Mouse (Mus musculus) forebrain, embryonic 16.5 days (tissue): Measurements from ENCODE around the gene Chrna4. TPM values are rescaled to one million over a fixed set of nuclear protein-coding genes. Genes with fewer than 3 reads are reported as not detected.

Experiments
- ATAC-seq: fragments of 200-750 bp; cut with Nextera tagmentation; 2 replicates; pipeline ENCODE4 v1.8.0; 2017; ENCODE audit warnings: mild to moderate bottlenecking, moderate library complexity
- H3K27ac ChIP-seq: fragments of 300-500 bp; sonication (generic); 2 replicates; pipeline ENCODE4 v1.5.1; 2014; ENCODE audit warnings: low read length, control low read depth
- H3K27me3 ChIP-seq: fragments of 300-500 bp; sonication (generic); replicated peaks from 2 replicates; pipeline ENCODE4 v1.6.1; 2014; ENCODE audit warnings: low read length; ENCODE audit not compliant: control insufficient read depth, insufficient read depth
- H3K36me3 ChIP-seq: fragments of 300-500 bp; sonication (generic); 2 replicates; pipeline ENCODE4 v1.6.1; 2014; ENCODE audit not compliant: control insufficient read depth, insufficient read depth
- H3K4me1 ChIP-seq: fragments of 300-500 bp; sonication (generic); replicated peaks from 2 replicates; pipeline ENCODE4 v1.6.1; 2014; ENCODE audit warnings: low read length; ENCODE audit not compliant: control insufficient read depth, insufficient read depth
- H3K4me2 ChIP-seq: fragments of 300-500 bp; sonication (generic); 2 replicates; pipeline ENCODE4 v1.6.1; 2014; ENCODE audit warnings: mild to moderate bottlenecking, low read length, control low read depth
- H3K4me3 ChIP-seq: fragments of 300-500 bp; sonication (generic); replicated peaks from 2 replicates; pipeline ENCODE4 v1.5.1; 2014; ENCODE audit warnings: mild to moderate bottlenecking, low read length, control low read depth
- H3K9ac ChIP-seq: fragments of 300-500 bp; sonication (generic); replicated peaks from 2 replicates; pipeline ENCODE4 v1.6.1; 2014; ENCODE audit warnings: low read depth, low read length, control low read depth
- H3K9me3 ChIP-seq: fragments of 300-500 bp; sonication (generic); 2 replicates; pipeline ENCODE4 v1.6.1; 2016; ENCODE audit warnings: low read length; ENCODE audit not compliant: control insufficient read depth
- WGBS: fragments of 180-500 bp; shearing (Covaris S2); extraction: QIAGEN DNeasy Blood & Tissue Kit; methylation state at CpG from one replicate; pipeline ENCODE4 v1.1.7; 2014; 5-methylcytosine and 5-hydroxymethylcytosine counted together
- polyA plus RNA-seq: library from polyadenylated mRNA; unstranded; fragments of >200 nt; fragmentation: Nextera tagmentation; extraction: Ambion mirVana; gene quantifications from 2 replicates; pipeline ENCODE4 v1.2.1, GENCODE M21; 2015

Gene Chrna4
- polyA plus RNA-seq, 1 experiment from 2014 or later, result 9.9 TPM

DNA sequence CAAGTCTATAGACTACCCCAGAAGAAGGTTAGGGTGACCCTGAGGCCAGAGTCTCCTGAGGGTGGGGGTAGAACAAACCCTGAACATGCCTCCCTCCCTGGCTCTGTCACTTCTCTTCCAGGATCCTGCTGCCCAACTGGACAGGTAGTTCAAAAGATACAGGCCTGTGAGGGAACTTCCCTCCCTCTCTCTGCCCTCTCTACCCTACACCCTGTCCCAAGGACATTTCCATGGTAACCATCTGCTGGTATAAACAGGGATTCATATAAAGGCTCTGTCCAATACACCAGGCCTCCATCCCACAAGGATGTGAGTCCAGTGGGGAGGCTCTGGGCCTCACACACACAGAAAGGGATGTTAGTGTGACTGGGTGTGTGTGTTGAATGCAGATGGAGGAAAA is 970 bp downstream of the Chrna4 start:
- no peaks in the 10 kb centered on the region for H3K9me3 ChIP-seq
- H3K27ac ChIP-seq, result no peak overlapping the region
- H3K36me3 ChIP-seq, result no peaks in the 10 kb centered on the region
- H3K4me2 ChIP-seq, result no peak overlapping the region
- H3K4me3 ChIP-seq, result no peak overlapping the region
- no peak for ATAC-seq
- H3K9ac ChIP-seq, result no peak overlapping the region
- H3K27me3 ChIP-seq, result peaks cover 13% of the 10 kb centered on the region
- peaks cover 33% of the 10 kb centered on the region for H3K4me1 ChIP-seq

DNA sequence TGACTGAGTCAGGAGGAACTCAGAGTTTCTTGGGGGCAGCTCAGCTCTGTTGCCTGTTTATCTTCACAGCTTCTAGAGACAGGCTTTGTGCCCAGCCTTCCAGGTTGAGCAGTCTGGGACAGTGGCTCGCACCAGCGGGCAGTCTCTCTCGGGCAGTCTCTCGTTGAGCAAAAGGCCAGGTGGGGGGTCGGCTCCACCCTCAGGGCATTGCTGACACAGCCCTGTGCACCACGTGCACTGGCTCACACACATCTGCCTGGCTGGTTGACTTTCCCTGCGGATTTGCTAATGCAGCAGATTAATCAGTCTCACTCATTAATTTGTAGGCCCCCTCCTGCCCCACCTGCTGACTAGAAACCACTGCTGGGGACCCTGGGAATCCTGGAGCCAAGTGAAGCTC is 1.4 kb downstream of the Chrna4 start:
- H3K27ac ChIP-seq, result no peak overlapping the region

DNA sequence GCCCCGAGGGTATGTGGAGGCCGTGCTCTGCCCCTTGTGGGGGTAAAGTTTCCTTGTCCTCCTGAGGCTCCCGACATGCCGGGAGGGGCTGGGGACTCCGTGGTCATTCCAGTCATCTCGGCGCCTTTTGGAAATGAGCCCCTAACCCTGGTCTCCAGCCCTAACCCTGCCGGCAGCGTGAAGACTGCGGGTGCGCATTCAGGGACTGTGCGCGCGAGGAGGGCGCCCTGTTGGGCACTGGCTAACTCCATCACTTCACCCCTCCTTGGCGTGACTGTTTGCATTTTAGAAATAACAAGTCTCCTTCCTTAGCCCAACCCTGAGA is 4.0 kb downstream of the Chrna4 start:
- Histone ChIP-seq H3K36me3 (no peaks in the 10 kb centered on the region), H3K27ac (no peak overlapping the region), H3K27me3 (peaks cover 17% of the 10 kb centered on the region), H3K9ac (peak overlapping the region; percentile 70), H3K4me1 (peaks cover 33% of the 10 kb centered on the region), H3K9me3 (no peaks in the 10 kb centered on the region), H3K4me3 (peak overlapping the region; percentile 67), H3K4me2 (peak overlapping the region; percentile 98)
- WGBS, result under 1% methylated on average over 16 of the region's 16 CpGs
- ATAC-seq, result no peak

More for the DNA sequence above, 1.4 kb downstream of the Chrna4 start:
- Histone ChIP-seq H3K4me1 (peaks cover 33% of the 10 kb centered on the region), H3K27me3 (peaks cover 13% of the 10 kb centered on the region), H3K4me3 (no peak overlapping the region), H3K9ac (no peak overlapping the region), H3K4me2 (no peak overlapping the region), H3K9me3 (no peaks in the 10 kb centered on the region), H3K36me3 (no peaks in the 10 kb centered on the region)
- no peak for ATAC-seq
- WGBS, result 3% methylated on average over 7 of the region's 7 CpGs

DNA sequence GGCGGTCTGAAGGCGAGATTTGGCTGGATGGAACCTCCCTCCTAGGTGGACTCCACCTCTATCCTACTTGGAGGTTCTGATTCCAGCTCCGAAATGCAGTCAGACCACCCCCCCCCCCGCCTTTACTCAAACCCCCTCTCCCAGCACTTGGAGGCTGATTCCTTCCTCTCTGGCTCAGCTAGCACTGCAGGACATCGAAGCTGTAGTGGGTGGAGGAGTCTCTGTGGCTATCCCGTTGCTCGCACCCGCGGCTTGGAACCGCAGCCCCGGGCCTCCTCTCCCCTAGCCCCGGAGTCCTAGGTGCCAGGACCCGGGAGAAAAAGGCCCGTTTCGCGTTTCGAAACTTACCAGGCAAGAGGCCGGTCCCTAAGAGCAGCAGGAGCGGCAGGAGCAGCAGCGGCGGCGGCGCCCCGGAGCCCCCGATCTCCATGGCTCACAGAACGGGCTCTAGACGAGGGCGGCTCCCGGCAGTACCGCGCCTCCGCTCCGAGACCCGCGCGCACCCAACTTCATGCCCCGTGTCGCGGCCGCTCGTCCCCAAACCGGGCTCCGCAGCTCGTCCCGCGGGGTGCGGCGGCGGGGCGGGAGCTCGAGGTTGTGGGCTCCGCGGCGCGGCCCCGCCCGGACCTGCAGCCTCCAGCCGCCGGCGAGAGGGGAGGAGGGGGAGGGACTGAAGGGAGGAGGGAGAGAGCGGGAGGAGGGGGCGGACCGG is 4.5 kb downstream of the Chrna4 start:
- WGBS, result under 1% methylated on average over 52 of the region's 63 CpGs
- Histone ChIP-seq H3K9me3 (no peaks in the 10 kb centered on the region), H3K36me3 (no peaks in the 10 kb centered on the region), H3K4me1 (peaks cover 29% of the 10 kb centered on the region), H3K9ac (peak overlapping the region; percentile 70), H3K4me2 (peak overlapping the region; percentile 98), H3K27me3 (peaks cover 17% of the 10 kb centered on the region), H3K27ac (no peak overlapping the region), H3K4me3 (peak overlapping the region; percentile 67)
- ATAC-seq, result peak; percentile 67

DNA sequence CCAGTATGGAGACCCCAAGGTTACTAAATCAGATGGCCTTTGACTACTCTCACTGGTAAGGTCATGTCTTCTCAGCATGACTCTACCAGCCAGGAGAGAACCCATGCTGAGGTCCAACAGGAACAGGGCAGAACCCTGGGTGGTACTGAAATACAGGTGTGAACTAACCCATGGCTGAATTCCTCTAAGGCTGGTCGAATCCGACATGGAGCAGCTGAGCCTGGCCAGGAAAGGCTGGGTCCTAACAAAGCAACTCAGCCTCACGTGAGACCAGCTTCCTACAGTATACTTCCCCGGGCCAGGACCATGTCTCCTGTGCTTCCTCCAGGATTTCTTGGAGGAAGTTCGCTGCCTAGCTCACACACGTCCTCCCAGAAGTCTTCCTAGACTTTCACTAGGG is 6.8 kb downstream of the Chrna4 start:
- Histone ChIP-seq H3K36me3 (no peaks in the 10 kb centered on the region), H3K9ac (no peak overlapping the region), H3K4me3 (no peak overlapping the region), H3K27me3 (peaks cover 17% of the 10 kb centered on the region), H3K9me3 (no peaks in the 10 kb centered on the region), H3K27ac (no peak overlapping the region), H3K4me2 (no peak overlapping the region), H3K4me1 (peaks cover 14% of the 10 kb centered on the region)
- ATAC-seq, result no peak
- WGBS, result 84% methylated on average over 6 of the region's 6 CpGs

DNA sequence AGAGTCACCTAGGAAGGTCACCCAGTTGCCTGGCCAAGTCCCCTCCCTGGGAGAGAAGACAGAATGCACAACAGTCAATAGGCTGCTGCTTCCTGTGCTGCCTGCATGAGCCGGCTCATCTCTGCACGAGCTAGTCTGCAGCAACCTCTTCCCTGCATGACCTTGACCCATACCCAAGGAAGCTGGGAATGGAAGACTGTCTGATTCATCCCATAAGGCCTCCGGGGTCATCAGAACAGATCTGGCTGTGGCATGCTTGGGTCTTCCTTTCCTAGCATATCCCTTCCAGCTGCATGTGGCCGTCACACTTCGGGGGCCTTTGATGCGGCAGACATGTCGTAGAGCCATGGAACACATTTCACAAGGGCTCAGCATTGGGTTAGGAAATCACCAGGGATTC is 8.2 kb downstream of the Chrna4 start:
- H3K27ac ChIP-seq, result no peak overlapping the region
- H3K27me3 ChIP-seq, result peaks cover 11% of the 10 kb centered on the region
- no peak overlapping the region for H3K9ac ChIP-seq
- no peak for ATAC-seq
- H3K4me3 ChIP-seq, result no peak overlapping the region
- H3K4me1 ChIP-seq, result peaks cover 14% of the 10 kb centered on the region
- H3K36me3 ChIP-seq, result no peaks in the 10 kb centered on the region
- 93% methylated on average over 7 of the region's 7 CpGs for WGBS
- H3K4me2 ChIP-seq, result no peak overlapping the region
- H3K9me3 ChIP-seq, result no peaks in the 10 kb centered on the region

DNA sequence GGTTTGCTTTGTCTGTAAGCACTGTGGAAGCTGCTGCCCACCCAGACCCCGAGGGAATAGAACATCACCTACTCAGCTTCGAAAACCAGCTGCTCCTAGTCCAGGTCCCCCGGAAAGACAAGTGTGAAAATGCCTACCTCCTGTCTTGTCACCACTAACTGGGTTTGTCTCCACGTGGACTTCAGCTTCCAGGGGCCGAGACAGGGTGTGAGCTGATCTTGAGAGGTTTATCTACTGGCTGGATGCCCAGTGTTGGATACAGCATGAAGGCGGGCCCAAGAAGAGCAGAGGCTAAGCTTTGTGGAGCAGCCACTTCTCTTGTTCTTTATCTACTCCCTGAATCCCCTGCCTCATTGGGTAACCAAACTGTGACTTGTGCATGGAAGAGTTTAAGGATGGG is 10.0 kb downstream of the Chrna4 start:
- Histone ChIP-seq H3K36me3 (no peaks in the 10 kb centered on the region), H3K4me2 (no peak overlapping the region), H3K9ac (no peak overlapping the region), H3K27me3 (0 out of 2 replicates have a peak, but pooled peaks cover 3% of the 10 kb centered on the region), H3K9me3 (no peaks in the 10 kb centered on the region), H3K4me3 (no peak overlapping the region), H3K4me1 (peaks cover 3% of the 10 kb centered on the region; the same call in 1 of the 2 replicates), H3K27ac (no peak overlapping the region)
- 63% methylated on average over 6 of the region's 6 CpGs for WGBS
- ATAC-seq, result no peak

DNA sequence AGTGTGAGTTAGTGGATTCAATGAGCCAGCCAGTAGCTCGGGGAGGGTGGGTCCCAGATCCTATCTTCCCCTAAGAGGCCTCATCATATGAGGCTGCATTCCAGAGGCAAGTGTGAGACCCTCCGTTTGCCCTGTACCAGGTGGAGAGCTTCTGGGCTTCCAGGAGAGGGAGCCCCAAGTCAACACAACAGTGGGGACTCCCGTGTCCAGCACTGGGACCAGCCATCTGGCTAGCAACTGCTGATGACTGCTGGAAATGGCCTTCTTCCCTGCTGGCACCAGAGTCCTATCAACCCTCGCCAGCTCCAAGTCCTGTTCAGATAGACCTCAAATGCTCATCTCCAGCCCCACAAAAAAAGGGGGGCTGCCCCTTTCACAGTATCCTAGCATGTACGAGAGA is 10.9 kb downstream of the Chrna4 start:
- no peaks in the 10 kb centered on the region for H3K4me1 ChIP-seq
- WGBS, result 59% methylated on average over 5 of the region's 5 CpGs
- no peak overlapping the region for H3K4me3 ChIP-seq
- no peak overlapping the region for H3K4me2 ChIP-seq
- no peak overlapping the region for H3K27ac ChIP-seq
- H3K9ac ChIP-seq, result no peak overlapping the region
- 0 out of 2 replicates have a peak, but pooled peaks cover 3% of the 10 kb centered on the region for H3K27me3 ChIP-seq
- no peaks in the 10 kb centered on the region for H3K36me3 ChIP-seq
- 0 out of 2 replicates have a peak, but pooled peaks have one; percentile 47 for ATAC-seq
- H3K9me3 ChIP-seq, result no peaks in the 10 kb centered on the region

DNA sequence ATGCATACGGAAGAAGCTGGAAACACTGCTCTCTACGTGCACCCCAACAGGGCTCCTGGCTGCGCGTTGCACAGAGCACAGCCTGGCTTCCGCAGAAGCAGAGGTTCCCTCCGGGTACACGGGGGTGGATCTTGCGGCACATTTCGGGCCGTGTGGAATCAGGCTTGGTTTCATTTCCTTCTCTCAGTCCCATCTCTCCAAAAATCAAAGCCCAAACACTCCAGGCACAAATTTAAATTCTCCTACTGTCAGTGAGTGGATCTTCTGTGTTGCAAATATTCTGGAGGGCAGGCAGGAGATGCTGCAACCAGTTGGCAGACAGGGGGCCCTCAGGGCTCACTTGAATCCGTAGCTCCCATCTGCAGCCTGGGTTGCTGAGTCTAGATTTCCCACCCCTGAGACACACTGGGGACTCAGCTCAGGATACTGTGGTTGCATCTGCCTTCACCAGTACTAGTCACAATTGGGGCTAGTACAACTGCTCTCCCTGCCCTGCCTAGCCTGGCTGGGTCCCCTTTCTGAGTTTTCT is 11.9 kb downstream of the Chrna4 start:
- 0 out of 2 replicates have a peak, but pooled peaks cover 2% of the 10 kb centered on the region for H3K27me3 ChIP-seq
- no peaks in the 10 kb centered on the region for H3K4me1 ChIP-seq
- no peak overlapping the region for H3K4me2 ChIP-seq
- ATAC-seq, result no peak
- H3K9me3 ChIP-seq, result no peaks in the 10 kb centered on the region
- no peaks in the 10 kb centered on the region for H3K36me3 ChIP-seq
- H3K9ac ChIP-seq, result no peak overlapping the region
- 85% methylated on average over 11 of the region's 11 CpGs for WGBS
- H3K4me3 ChIP-seq, result no peak overlapping the region
- no peak overlapping the region for H3K27ac ChIP-seq
